Mouse (Mus musculus) layer of hippocampus, adult 11-12 months (tissue): Measurements from ENCODE around the gene Ralgps1.
A peak's percentile ranks its signal among the peaks of the same experiment; 100 is the strongest.
"Not testable (repeated sequence)": the region's sequence is repeated elsewhere in the genome, so short reads cannot be mapped to it uniquely, and the experiment has no call there.

ENCODE experiments used
- DNase-seq: peaks from one replicate; pipeline ENCODE4 v3.0.0; 2022; ENCODE audit warnings: low spot score

Gene Ralgps1

GRCm38 (mm10) chr2:33361139-33361716 is 10.1 kb downstream of the Ralgps1 start:
- DNase-seq = no peak

GRCm38 (mm10) chr2:33360564-33360963 is 10.7 kb downstream of the Ralgps1 start:
- peak; percentile 4 for DNase-seq

GRCm38 (mm10) chr2:33359184-33359583 is 12.1 kb downstream of the Ralgps1 start:
- DNase-seq = no peak

- no peak for DNase-seq
Observed at GRCm38 (mm10) chr2:33357250-33357838, 13.9 kb downstream of the Ralgps1 start.

GRCm38 (mm10) chr2:33355558-33355957 is 15.7 kb downstream of the Ralgps1 start:
- peak; percentile 89 for DNase-seq

- DNase-seq = no peak
Observed at GRCm38 (mm10) chr2:33353432-33353831, 17.9 kb downstream of the Ralgps1 start.

GRCm38 (mm10) chr2:33351449-33351848 is 19.8 kb downstream of the Ralgps1 start:
- DNase-seq = no peak

- DNase-seq = no peak
Observed at GRCm38 (mm10) chr2:33350921-33351320, 20.4 kb downstream of the Ralgps1 start.

- no peak for DNase-seq
Observed at GRCm38 (mm10) chr2:33349581-33349980, 21.7 kb downstream of the Ralgps1 start.

- DNase-seq = peak; percentile 89
Observed at GRCm38 (mm10) chr2:33349081-33349480, 22.2 kb downstream of the Ralgps1 start.

- DNase-seq = no peak
Observed at GRCm38 (mm10) chr2:33348260-33348659, 23.0 kb downstream of the Ralgps1 start.

- peak; percentile 69 for DNase-seq
Observed at GRCm38 (mm10) chr2:33347607-33348006, 23.7 kb downstream of the Ralgps1 start.

- no peak for DNase-seq
Observed at GRCm38 (mm10) chr2:33346749-33347148, 24.5 kb downstream of the Ralgps1 start.

GRCm38 (mm10) chr2:33345956-33346355 is 25.3 kb downstream of the Ralgps1 start:
- no peak for DNase-seq

- no peak for DNase-seq
Observed at GRCm38 (mm10) chr2:33345475-33345874, 25.8 kb downstream of the Ralgps1 start.

- no peak for DNase-seq
Observed at GRCm38 (mm10) chr2:33343413-33343812, 27.9 kb downstream of the Ralgps1 start.

- no peak for DNase-seq
Observed at GRCm38 (mm10) chr2:33342148-33342547, 29.1 kb downstream of the Ralgps1 start.

- no peak for DNase-seq
Observed at GRCm38 (mm10) chr2:33335789-33336188, 35.5 kb downstream of the Ralgps1 start.

GRCm38 (mm10) chr2:33329622-33330021 is 41.7 kb downstream of the Ralgps1 start:
- DNase-seq = no peak

- DNase-seq = no peak
Observed at GRCm38 (mm10) chr2:33328941-33329340, 42.3 kb downstream of the Ralgps1 start.

- DNase-seq = no peak
Observed at GRCm38 (mm10) chr2:33325359-33325758, 45.9 kb downstream of the Ralgps1 start.

- no peak for DNase-seq
Observed at GRCm38 (mm10) chr2:33323799-33324595, 47.3 kb downstream of the Ralgps1 start.

GRCm38 (mm10) chr2:33323043-33323625 is 48.2 kb downstream of the Ralgps1 start:
- not testable (repeated sequence) for DNase-seq
